ENCODE assay signal across 21 mouse cellular contexts in the genomic region with DNA sequence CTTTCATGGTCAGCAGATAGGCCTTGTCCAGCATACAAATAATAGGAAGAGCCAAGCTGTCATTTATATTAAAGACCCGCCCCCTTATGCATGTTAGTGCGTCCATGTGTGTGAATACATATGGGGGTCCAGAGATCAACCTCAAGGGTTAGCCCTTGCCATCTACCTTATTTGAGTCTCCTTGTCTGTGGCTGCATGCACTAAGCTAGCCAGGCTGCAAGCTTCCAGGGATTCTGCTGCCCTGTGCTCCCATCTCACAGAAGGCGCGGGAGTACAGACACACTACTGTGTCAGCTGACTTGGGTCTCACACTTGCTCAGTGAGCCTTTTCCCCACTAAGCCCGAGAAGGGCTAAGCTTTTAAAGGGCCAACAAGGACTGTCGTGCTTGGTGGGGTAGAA. TPM values are rescaled to one million over a fixed set of nuclear protein-coding genes. Genes with fewer than 3 reads are reported as not detected.
A peak's percentile ranks its signal among the peaks of the same experiment; 100 is the strongest.
DNase-seq lines count a peak whose midpoint lies in the region; ATAC-seq lines count a peak whose summit lies in the region.
"Had no signal": no experiment of that assay in that cellular context is flagged by ENCODE, and none has a peak within 500 bp of the region (broad histone marks: within the 10 kb centered on the region; RNA-seq: fewer than 3 reads in every experiment).

No protein-coding gene starts in this region.

- ATAC-seq in forebrain, embryonic 12.5 days (ENCODE audit: low FRiP score) = no peak
- no peak for ATAC-seq in heart, embryonic 13.5 days (ENCODE audit: extremely low read depth, insufficient number of reproducible peaks, low FRiP score, low TSS enrichment)
- ATAC-seq in hindbrain, embryonic 12.5 days (ENCODE audit: low FRiP score) = no peak
- no peak for ATAC-seq in hindbrain, embryonic 11.5 days (ENCODE audit: low FRiP score)
- ATAC-seq: forebrain, embryonic 16.5 days; inflammation-experienced regulatory T-cells, adult 6 months; liver, postnatal 0 days; lung, postnatal 0 days had no signal

- peak overlapping the region; percentile 56 for H3K27ac ChIP-seq in forebrain, embryonic 10.5 days
- no peak overlapping the region for H3K27ac ChIP-seq in forebrain, embryonic 12.5 days
- peak overlapping the region; percentile 70 for H3K27ac ChIP-seq in heart, embryonic 13.5 days (replicated peaks)
- 0 out of 2 replicates have a peak overlapping the region, but pooled peaks have one; percentile 17 for H3K27ac ChIP-seq in hindbrain, embryonic 12.5 days
- H3K27ac ChIP-seq in hindbrain, embryonic 11.5 days (ENCODE audit: low read depth, low read length) = no peak overlapping the region
- H3K27ac ChIP-seq: embryonic facial prominence, embryonic 15.5 days; hindbrain, embryonic 13.5 days; limb, embryonic 12.5 days had no signal

- no peak overlapping the region for H3K4me2 ChIP-seq in forebrain, embryonic 12.5 days
- H3K4me2 ChIP-seq in heart, embryonic 13.5 days = peak overlapping the region; percentile 20; the same call in 1 of the 2 replicates
- H3K4me2 ChIP-seq in hindbrain, embryonic 12.5 days (replicated peaks) = no peak overlapping the region
- H3K4me2 ChIP-seq in hindbrain, embryonic 11.5 days (replicated peaks; ENCODE audit: low read depth, low read length) = no peak overlapping the region
- H3K4me2 ChIP-seq: embryonic facial prominence, embryonic 15.5 days; hindbrain, embryonic 13.5 days; limb, embryonic 12.5 days; liver, embryonic 11.5 days had no signal

- peaks cover 85% of the 10 kb centered on the region for H3K4me1 ChIP-seq in forebrain, embryonic 10.5 days
- peaks cover 51% of the 10 kb centered on the region for H3K4me1 ChIP-seq in forebrain, embryonic 12.5 days
- H3K4me1 ChIP-seq in heart, embryonic 13.5 days = peaks cover 91% of the 10 kb centered on the region
- H3K4me1 ChIP-seq in hindbrain, embryonic 12.5 days = peaks cover 48% of the 10 kb centered on the region
- H3K4me1 ChIP-seq in hindbrain, embryonic 11.5 days (replicated peaks; ENCODE audit: control insufficient read depth, insufficient read depth, low read length) = peaks cover 8% of the 10 kb centered on the region; the same call in 1 of the 2 replicates

- no peaks in the 10 kb centered on the region for H3K27me3 ChIP-seq in forebrain, embryonic 10.5 days (ENCODE audit: poor library complexity, severe bottlenecking)
- no peaks in the 10 kb centered on the region for H3K27me3 ChIP-seq in forebrain, embryonic 12.5 days
- H3K27me3 ChIP-seq in heart, embryonic 13.5 days (replicated peaks) = no peaks in the 10 kb centered on the region
- no peaks in the 10 kb centered on the region for H3K27me3 ChIP-seq in hindbrain, embryonic 12.5 days
- no peaks in the 10 kb centered on the region for H3K27me3 ChIP-seq in hindbrain, embryonic 11.5 days (ENCODE audit: control insufficient read depth, insufficient read depth, low read length)
- H3K27me3 ChIP-seq: embryonic facial prominence, embryonic 15.5 days; limb, embryonic 12.5 days had no signal

- WGBS in forebrain, embryonic 10.5 days = 88% methylated on average over 6 of the region's 6 CpGs
- 86% methylated on average over 6 of the region's 6 CpGs for WGBS in forebrain, embryonic 12.5 days
- WGBS in heart, embryonic 13.5 days = 76% methylated on average over 6 of the region's 6 CpGs
- WGBS in hindbrain, embryonic 12.5 days = 83% methylated on average over 6 of the region's 6 CpGs
- 87% methylated on average over 6 of the region's 6 CpGs for WGBS in hindbrain, embryonic 11.5 days

- H3K9ac ChIP-seq in forebrain, embryonic 12.5 days = no peak overlapping the region
- H3K9ac ChIP-seq in heart, embryonic 13.5 days = 0 out of 2 replicates have a peak overlapping the region, but pooled peaks have one; percentile 44
- H3K9ac ChIP-seq in hindbrain, embryonic 12.5 days = no peak overlapping the region
- H3K9ac ChIP-seq in hindbrain, embryonic 11.5 days (ENCODE audit: low read depth, low read length) = no peak overlapping the region
- H3K9ac ChIP-seq: embryonic facial prominence, embryonic 15.5 days; hindbrain, embryonic 13.5 days; limb, embryonic 12.5 days; liver, postnatal 0 days had no signal

- H3K4me3 ChIP-seq in forebrain, embryonic 10.5 days = no peak overlapping the region
- no peak overlapping the region for H3K4me3 ChIP-seq in forebrain, embryonic 12.5 days (replicated peaks)
- H3K4me3 ChIP-seq in heart, embryonic 13.5 days = no peak overlapping the region
- H3K4me3 ChIP-seq in hindbrain, embryonic 12.5 days = no peak overlapping the region
- H3K4me3 ChIP-seq in hindbrain, embryonic 11.5 days (ENCODE audit: low read depth, low read length) = no peak overlapping the region
- H3K4me3 ChIP-seq: embryonic facial prominence, embryonic 15.5 days; hindbrain, embryonic 13.5 days; limb, embryonic 12.5 days had no signal

- DNase-seq in forebrain, embryonic 10.5 days (ENCODE audit: extremely low spot score, low spot score) = no peak
- DNase-seq in heart, adult 9 months (ENCODE audit: low spot score in 2 of 2) = no peak
- no peak for DNase-seq in hindbrain, embryonic 11.5 days (ENCODE audit: low spot score)
- DNase-seq: adrenal gland, postnatal 10 days; gastrocnemius, postnatal 25 days; kidney, adult 18-20 months; kidney, postnatal 4 days; liver, postnatal 0 days; right cerebral cortex, adult 18-20 months; right cerebral cortex, postnatal 4 days; thymus, postnatal 25 days had no signal

- no peaks in the 10 kb centered on the region for H3K9me3 ChIP-seq in forebrain, embryonic 10.5 days
- H3K9me3 ChIP-seq in forebrain, embryonic 12.5 days = no peaks in the 10 kb centered on the region
- H3K9me3 ChIP-seq in heart, embryonic 13.5 days = no peaks in the 10 kb centered on the region
- no peaks in the 10 kb centered on the region for H3K9me3 ChIP-seq in hindbrain, embryonic 12.5 days (replicated peaks)
- H3K9me3 ChIP-seq in hindbrain, embryonic 11.5 days (ENCODE audit: control insufficient read depth, low read length) = no peaks in the 10 kb centered on the region
- H3K9me3 ChIP-seq: embryonic facial prominence, embryonic 15.5 days; hindbrain, embryonic 13.5 days; limb, embryonic 12.5 days had no signal

- H3K36me3 ChIP-seq in forebrain, embryonic 10.5 days (replicated peaks) = no peaks in the 10 kb centered on the region
- H3K36me3 ChIP-seq in forebrain, embryonic 12.5 days (replicated peaks) = no peaks in the 10 kb centered on the region
- no peaks in the 10 kb centered on the region for H3K36me3 ChIP-seq in heart, embryonic 13.5 days
- H3K36me3 ChIP-seq in hindbrain, embryonic 12.5 days = no peaks in the 10 kb centered on the region
- no peaks in the 10 kb centered on the region for H3K36me3 ChIP-seq in hindbrain, embryonic 11.5 days (ENCODE audit: control insufficient read depth, insufficient read depth, low read length)
- H3K36me3 ChIP-seq: embryonic facial prominence, embryonic 15.5 days; hindbrain, embryonic 13.5 days; limb, embryonic 12.5 days had no signal

RNA-seq across cellular contexts. Expression of a gene that starts 29.2 kb away (rescaled TPM):
- 120 and 134 TPM in 2 replicates for polyA plus RNA-seq in forebrain, embryonic 10.5 days (2016; fragmentation: Nextera tagmentation; extraction: Ambion mirVana)
- 125 and 132 TPM in 2 replicates for polyA plus RNA-seq in forebrain, embryonic 12.5 days (2016; fragmentation: Nextera tagmentation; extraction: Ambion mirVana)
- 67.8 and 74.5 TPM in 2 replicates for polyA plus RNA-seq in heart, embryonic 13.5 days (2015; fragmentation: Nextera tagmentation; extraction: Ambion mirVana)
- 85.7 and 94.8 TPM in 2 replicates for polyA plus RNA-seq in hindbrain, embryonic 12.5 days (2016; fragmentation: Nextera tagmentation; extraction: Ambion mirVana)
- 84.5 and 87.8 TPM in 2 replicates for polyA plus RNA-seq in hindbrain, embryonic 11.5 days (2014; fragmentation: Nextera tagmentation; extraction: Ambion mirVana)

Comparison
In these comparisons a context has a peak if more than half of its experiments do, and no peak if none do; other contexts are left out.
1. H3K27ac ChIP-seq: peak in forebrain, embryonic 10.5 days (single experiment), heart, embryonic 13.5 days (single experiment) and hindbrain, embryonic 12.5 days (single experiment); none in forebrain, embryonic 12.5 days (single experiment) and hindbrain, embryonic 11.5 days (single experiment).